Mouse (Mus musculus) kidney, postnatal 25 days (tissue): ENCODE data around the gene Rassf10.
A peak's percentile ranks its signal among the peaks of the same experiment; 100 is the strongest.
"Not testable (repeated sequence)": the region's sequence is repeated elsewhere in the genome, so short reads cannot be mapped to it uniquely, and the experiment has no call there.

Experiments
- DNase-seq, 2 experiments: peaks; one replicate each; pipeline ENCODE4 v3.0.0; 2021; ENCODE audit warnings: mixed read lengths in 2 of 2

Rassf10 gene

GRCm38 (mm10) chr7:112953777-112954291, at the start of gene Rassf10:
Gene Rassf10 (plus strand): TSS chr7:112953962.
- DNase-seq = peak; percentile 90 to 97

- no peak for DNase-seq
These were observed 46.9 kb upstream of the Rassf10 start for GRCm38 (mm10) chr7:112906848-112907247.

GRCm38 (mm10) chr7:112907468-112907867, 46.3 kb upstream of the Rassf10 start:
- no peak for DNase-seq

- DNase-seq = no peak
These were observed 44.6 kb upstream of the Rassf10 start for GRCm38 (mm10) chr7:112909164-112909563.

GRCm38 (mm10) chr7:112912969-112913368, 40.8 kb upstream of the Rassf10 start:
- DNase-seq = no peak

GRCm38 (mm10) chr7:112915571-112915970, 38.2 kb upstream of the Rassf10 start:
- no peak for DNase-seq

- DNase-seq = no peak
These were observed 36.0 kb upstream of the Rassf10 start for GRCm38 (mm10) chr7:112917613-112918278.

- peak in 1 of 2 experiments; percentile 9 for DNase-seq
These were observed 35.3 kb upstream of the Rassf10 start for GRCm38 (mm10) chr7:112918279-112918991.

GRCm38 (mm10) chr7:112919845-112920244, 33.9 kb upstream of the Rassf10 start:
- DNase-seq = peak; percentile 70 to 79

GRCm38 (mm10) chr7:112922801-112923200, 31.0 kb upstream of the Rassf10 start:
- DNase-seq = no peak

- no peak for DNase-seq
These were observed 30.1 kb upstream of the Rassf10 start for GRCm38 (mm10) chr7:112923712-112924111.

- DNase-seq = peak; percentile 64 to 78
These were observed 23.1 kb upstream of the Rassf10 start for GRCm38 (mm10) chr7:112930669-112931068.

- not testable (repeated sequence) for DNase-seq
These were observed 17.9 kb upstream of the Rassf10 start for GRCm38 (mm10) chr7:112935876-112936275.

GRCm38 (mm10) chr7:112937089-112937488, 16.7 kb upstream of the Rassf10 start:
- DNase-seq = no peak

- DNase-seq = no peak
These were observed 14.8 kb upstream of the Rassf10 start for GRCm38 (mm10) chr7:112938959-112939358.

GRCm38 (mm10) chr7:112942567-112942966, 11.2 kb upstream of the Rassf10 start:
- no peak for DNase-seq

- no peak for DNase-seq
These were observed 10.7 kb upstream of the Rassf10 start for GRCm38 (mm10) chr7:112943056-112943455.

GRCm38 (mm10) chr7:112946706-112947105, 7.1 kb upstream of the Rassf10 start:
- DNase-seq = peak; percentile 74 to 83

GRCm38 (mm10) chr7:112954351-112955102, 765 bp downstream of the Rassf10 start:
- DNase-seq = peak; percentile 25 to 55

- DNase-seq = peak; percentile 49 to 73
These were observed 1.5 kb downstream of the Rassf10 start for GRCm38 (mm10) chr7:112955103-112955827.

GRCm38 (mm10) chr7:112955955-112956354, 2.2 kb downstream of the Rassf10 start:
- DNase-seq = no peak

GRCm38 (mm10) chr7:112956961-112957360, 3.2 kb downstream of the Rassf10 start:
- no peak for DNase-seq

- peak; percentile 60 to 74 for DNase-seq
These were observed 3.9 kb downstream of the Rassf10 start for GRCm38 (mm10) chr7:112957630-112958029.
